Mouse (Mus musculus) G1E (cell line): ENCODE results near the gene Ptpn6.

Experiments
- CTCF ChIP-seq: IDR thresholded peaks from 2 replicates; pipeline ENCODE4 v1.5.1; 2012; ENCODE audit warnings: low read depth, low read length, inconsistent platforms, mixed read lengths
- GATA1 ChIP-seq: IDR thresholded peaks from 2 replicates; pipeline ENCODE4 v1.6.1; 2012; ENCODE audit warnings: borderline replicate concordance, low read length, inconsistent platforms, mixed read lengths
- GATA2 ChIP-seq: IDR thresholded peaks from 2 replicates; pipeline ENCODE4 v1.6.1; 2012; ENCODE audit warnings: low read depth, low read length, inconsistent platforms, borderline replicate concordance
- POLR2AphosphoS5 ChIP-seq: IDR thresholded peaks from 2 replicates; pipeline ENCODE4 v1.6.1; 2012; ENCODE audit warnings: low read depth, low read length, inconsistent platforms; ENCODE audit not compliant: insufficient replicate concordance

DNA sequence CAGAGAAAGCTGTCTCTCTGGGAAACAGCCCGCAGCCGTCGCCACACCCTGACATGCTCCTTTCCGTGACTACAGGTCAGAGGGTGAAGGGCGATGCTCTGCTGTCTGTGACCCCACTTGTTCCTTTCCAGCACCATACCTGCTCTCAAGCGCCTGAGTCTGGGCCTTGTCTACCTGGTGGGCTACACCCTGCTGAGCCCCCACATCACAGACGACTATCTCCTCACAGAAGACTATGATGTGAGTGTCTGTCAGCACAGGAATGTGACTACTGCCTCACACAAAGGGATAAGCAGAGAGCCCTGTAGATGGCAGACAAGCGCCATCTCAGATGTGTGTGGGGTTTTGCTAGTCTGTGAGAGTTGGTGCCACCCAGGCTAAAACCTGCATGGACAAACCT lies 37.2 kb downstream of the Ptpn6 start:
- TF ChIP-seq CTCF (no peak), POLR2AphosphoS5 (no peak), GATA1 (no peak), GATA2 (no peak)
